Mouse (Mus musculus) thymus, adult 18-20 months (tissue): ENCODE measurements around the gene Arhgap40.
A peak's percentile ranks its signal among the peaks of the same experiment; 100 is the strongest.

ENCODE experiments used
- DNase-seq, 2 experiments: peaks; one replicate each; pipeline ENCODE4 v3.0.0; 2022; ENCODE audit warnings: mixed read lengths in 2 of 2

Gene Arhgap40

GRCm38 (mm10) chr2:158512528-158512927, at the start of gene Arhgap40:
Gene Arhgap40 (plus strand): TSS chr2:158512796.
- DNase-seq, result no peak

GRCm38 (mm10) chr2:158474159-158474558, 38.4 kb upstream of the Arhgap40 start:
- DNase-seq, result no peak

GRCm38 (mm10) chr2:158477640-158478039, 35.0 kb upstream of the Arhgap40 start:
- no peak for DNase-seq

- no peak for DNase-seq
These were observed 14.1 kb upstream of the Arhgap40 start for GRCm38 (mm10) chr2:158498457-158498856.

- DNase-seq, result no peak
These were observed 10.5 kb upstream of the Arhgap40 start, which contains the start of gene Adig for GRCm38 (mm10) chr2:158501836-158502812. Gene Adig (plus strand): TSS chr2:158502612.

- DNase-seq, result no peak
These were observed 9.4 kb upstream of the Arhgap40 start for GRCm38 (mm10) chr2:158503226-158503625.

GRCm38 (mm10) chr2:158503671-158504070, 8.9 kb upstream of the Arhgap40 start:
- DNase-seq, result no peak

GRCm38 (mm10) chr2:158506475-158506874, 6.1 kb upstream of the Arhgap40 start:
- no peak for DNase-seq

- no peak for DNase-seq
These were observed 5.5 kb upstream of the Arhgap40 start for GRCm38 (mm10) chr2:158507046-158507445.

GRCm38 (mm10) chr2:158510665-158511064, 1.9 kb upstream of the Arhgap40 start:
- DNase-seq, result no peak

- no peak for DNase-seq
These were observed 1.3 kb downstream of the Arhgap40 start for GRCm38 (mm10) chr2:158513821-158514336.

GRCm38 (mm10) chr2:158518583-158518982, 6.0 kb downstream of the Arhgap40 start:
- no peak for DNase-seq

- DNase-seq, result no peak
These were observed 6.5 kb downstream of the Arhgap40 start for GRCm38 (mm10) chr2:158519071-158519470.

GRCm38 (mm10) chr2:158519800-158520199, 7.2 kb downstream of the Arhgap40 start:
- DNase-seq, result no peak

- DNase-seq, result no peak
These were observed 10.5 kb downstream of the Arhgap40 start for GRCm38 (mm10) chr2:158523060-158523459.

- no peak for DNase-seq
These were observed 11.7 kb downstream of the Arhgap40 start for GRCm38 (mm10) chr2:158524129-158524860.

GRCm38 (mm10) chr2:158534090-158534489, 21.5 kb downstream of the Arhgap40 start:
- DNase-seq, result no peak

GRCm38 (mm10) chr2:158534559-158534958, 22.0 kb downstream of the Arhgap40 start:
- DNase-seq, result no peak

GRCm38 (mm10) chr2:158539433-158540305, 27.1 kb downstream of the Arhgap40 start:
- no peak for DNase-seq

- DNase-seq, result no peak
These were observed 28.7 kb downstream of the Arhgap40 start for GRCm38 (mm10) chr2:158541286-158541685.

- no peak for DNase-seq
These were observed 32.7 kb downstream of the Arhgap40 start for GRCm38 (mm10) chr2:158545266-158545665.

GRCm38 (mm10) chr2:158546751-158547150, 34.2 kb downstream of the Arhgap40 start:
- peak; percentile 29 to 36 for DNase-seq
